ENCODE assay signal across 9 mouse cellular contexts in genomic region chr11:71750534-71751173, GRCm38 (mm10). TPM values are rescaled to one million over a fixed set of nuclear protein-coding genes. Genes with fewer than 3 reads are reported as not detected.
DNase-seq lines count a peak whose midpoint lies in the region; ATAC-seq lines count a peak whose summit lies in the region.
"Had no signal": no experiment of that assay in that cellular context is flagged by ENCODE, and none has a peak within 500 bp of the region (broad histone marks: within the 10 kb centered on the region; RNA-seq: fewer than 3 reads in every experiment).

No protein-coding gene starts in this region.

- H3K27ac ChIP-seq in heart, embryonic 12.5 days (ENCODE audit: poor library complexity, severe bottlenecking): no peak overlapping the region
- no peak overlapping the region for H3K27ac ChIP-seq in liver, embryonic 13.5 days
- peak overlapping the region; percentile 83 for H3K27ac ChIP-seq in neural tube, embryonic 15.5 days (replicated peaks)

- no peaks in the 10 kb centered on the region for H3K9me3 ChIP-seq in heart, embryonic 12.5 days (replicated peaks)
- H3K9me3 ChIP-seq in liver, embryonic 13.5 days (replicated peaks): no peaks in the 10 kb centered on the region
- no peaks in the 10 kb centered on the region for H3K9me3 ChIP-seq in neural tube, embryonic 15.5 days (replicated peaks)

- peaks cover 52% of the 10 kb centered on the region for H3K27me3 ChIP-seq in heart, embryonic 12.5 days (replicated peaks)
- H3K27me3 ChIP-seq in liver, embryonic 13.5 days: peaks cover 40% of the 10 kb centered on the region
- H3K27me3 ChIP-seq in neural tube, embryonic 15.5 days (replicated peaks): no peaks in the 10 kb centered on the region

- ATAC-seq in heart, embryonic 12.5 days (ENCODE audit: insufficient number of reproducible peaks, low FRiP score): peak; percentile 73
- ATAC-seq in liver, embryonic 13.5 days (ENCODE audit: low read depth): no peak
- peak; percentile 94 for ATAC-seq in neural tube, embryonic 15.5 days (ENCODE audit: low FRiP score)

- H3K4me3 ChIP-seq in heart, embryonic 12.5 days: peak overlapping the region; percentile 57
- H3K4me3 ChIP-seq in liver, embryonic 13.5 days (replicated peaks): peak overlapping the region; percentile 45
- H3K4me3 ChIP-seq in neural tube, embryonic 15.5 days (replicated peaks): peak overlapping the region; percentile 63

- DNase-seq in left cerebral cortex, adult 18-20 months (ENCODE audit: low spot score in 2 of 2): peak; percentile 60 to 76
- DNase-seq in left cerebral cortex, adult 11 months (ENCODE audit: low spot score): no peak
- DNase-seq in embryo, embryonic 10 days (ENCODE audit: low spot score): peak; percentile 61
- peak; percentile 70 for DNase-seq in kidney, postnatal 14 days
- DNase-seq in liver, embryonic 13.5 days: no peak
- DNase-seq in adipocyte (ENCODE audit: low spot score): no peak

- H3K4me1 ChIP-seq in heart, embryonic 12.5 days (replicated peaks): peaks cover 8% of the 10 kb centered on the region; the same call in 1 of the 2 replicates
- H3K4me1 ChIP-seq in liver, embryonic 13.5 days (replicated peaks): no peaks in the 10 kb centered on the region
- peaks cover 36% of the 10 kb centered on the region for H3K4me1 ChIP-seq in neural tube, embryonic 15.5 days

- peak overlapping the region; percentile 70 for H3K9ac ChIP-seq in heart, embryonic 12.5 days
- H3K9ac ChIP-seq in liver, embryonic 13.5 days: no peak overlapping the region
- H3K9ac ChIP-seq in neural tube, embryonic 15.5 days (replicated peaks): peak overlapping the region; percentile 65

- 2% methylated on average over 56 of the region's 60 CpGs for WGBS in heart, embryonic 12.5 days
- 4% methylated on average over 47 of the region's 60 CpGs for WGBS in liver, embryonic 13.5 days (ENCODE audit: insufficient replicate concordance)
- 1% methylated on average over 59 of the region's 60 CpGs for WGBS in neural tube, embryonic 15.5 days

- no peaks in the 10 kb centered on the region for H3K36me3 ChIP-seq in heart, embryonic 12.5 days
- no peaks in the 10 kb centered on the region for H3K36me3 ChIP-seq in liver, embryonic 13.5 days
- H3K36me3 ChIP-seq in neural tube, embryonic 15.5 days: no peaks in the 10 kb centered on the region

- peak overlapping the region; percentile 97 for H3K4me2 ChIP-seq in heart, embryonic 12.5 days
- peak overlapping the region; percentile 60 for H3K4me2 ChIP-seq in liver, embryonic 13.5 days
- peak overlapping the region; percentile 88 for H3K4me2 ChIP-seq in neural tube, embryonic 15.5 days

RNA-seq across cellular contexts. Expression of gene Wscd1, which starts 0.9 kb away (rescaled TPM):
- total RNA-seq in left cerebral cortex, adult 18-20 months (2021): 10 to 100 TPM; 56.4 to 63.6 TPM
- polyA plus RNA-seq in heart, embryonic 12.5 days (2016; fragmentation: Nextera tagmentation; extraction: Ambion mirVana): 3.1 and 4.2 TPM in 2 replicates
- 0.39 TPM in 2 replicates for polyA plus RNA-seq in liver, embryonic 13.5 days (2015; fragmentation: Nextera tagmentation; extraction: Ambion mirVana)
- 57.7 and 62.1 TPM in 2 replicates for polyA plus RNA-seq in neural tube, embryonic 15.5 days (2015; fragmentation: Nextera tagmentation; extraction: Ambion mirVana)
- total RNA-seq: CH12.LX had no signal

Comparison
In these comparisons a context has a peak if more than half of its experiments do, and no peak if none do; other contexts are left out.
1. DNase-seq: peak in left cerebral cortex, adult 18-20 months (2 of 2), embryo, embryonic 10 days (single experiment) and kidney, postnatal 14 days (single experiment); none in left cerebral cortex, adult 11 months (single experiment), liver, embryonic 13.5 days (single experiment) and adipocyte (single experiment).
2. RNA of gene Wscd1, which starts 0.9 kb away (polyA plus RNA-seq): 57.7 to 62.1 TPM in neural tube, embryonic 15.5 days; 3.1 to 4.2 TPM in heart, embryonic 12.5 days and 0.39 TPM in liver, embryonic 13.5 days; every median in the first group is over 10 times any median in the second.
3. Peak in every context shown above with its lines, with median percentiles within 50 percentile points of each other: H3K4me2 ChIP-seq and H3K4me3 ChIP-seq.